Mouse (Mus musculus): ENCODE measurements around the gene Cdon. TPM values are rescaled to one million over a fixed set of nuclear protein-coding genes. Genes with fewer than 3 reads are reported as not detected.

Cdon gene
- polyA plus RNA-seq, 1 experiment from 2014 or later = 35.7 TPM

DNA sequence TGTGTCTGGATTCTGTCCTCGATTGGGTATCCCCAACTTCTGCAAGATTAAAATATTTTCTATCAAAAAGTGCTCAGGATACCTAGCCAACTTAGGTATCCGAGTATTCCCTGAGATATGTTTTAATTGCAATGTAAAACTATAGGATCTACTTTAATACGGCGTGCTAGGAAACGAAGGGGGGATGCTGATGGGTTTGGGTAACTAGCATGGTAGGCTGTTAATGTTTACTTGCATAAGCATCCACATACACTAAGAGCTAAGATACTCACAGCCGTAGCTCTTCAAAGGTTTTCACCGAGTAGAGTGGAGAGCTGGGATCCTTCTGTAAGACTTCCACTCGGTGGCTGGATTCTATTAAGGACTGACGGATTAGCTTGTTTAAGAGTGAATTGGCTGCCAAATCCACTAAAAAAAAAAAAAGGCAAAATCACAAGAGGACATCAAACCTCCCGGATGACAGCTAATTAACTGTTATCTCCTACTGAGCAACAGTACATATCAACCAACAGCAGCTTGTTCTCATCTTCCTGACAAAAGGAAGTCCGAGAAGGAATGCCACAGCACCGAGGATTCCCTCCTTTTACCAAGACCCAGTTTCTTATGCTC lies 135.7 kb downstream of the Cdon start:
- in situ Hi-C loops (cut with MboI; ENCODE audit: low pct_unique_long_range_greater_than_20kb) = no loop called here
- TF ChIP-seq CTCF (IDR thresholded peaks at IDR 0.05) = no peak
- ChIA-PET CTCF (interaction anchor here (1.1 to 1.6 kb wide), 2 partner anchors 11 to 13 kb away, joined by 3 to 4 read pairs; no protein-coding TSS in a partner anchor), POLR2A (interaction anchor here (0.8 kb wide), 1 partner anchor 8 kb away, joined by 4 read pairs; no protein-coding TSS in a partner anchor)
- no peak for ATAC-seq
- no peak for DNase-seq (ENCODE audit: low read depth, low spot score)
- H3K27me3 ChIP-seq = peaks cover 26% of the 10 kb centered on the region

Other genes starting within 250 kb of the Cdon start
- 58.1 TPM for gene Dcps, start 245.1 kb upstream of the Cdon start, polyA plus RNA-seq (2021)
- 100 TPM for gene Srpr, start 221.0 kb upstream of the Cdon start, polyA plus RNA-seq (2021)
- 11.0 TPM for gene Tirap, start 220.8 kb upstream of the Cdon start, polyA plus RNA-seq (2021)
- gene Foxred1, start 210.1 kb upstream of the Cdon start, polyA plus RNA-seq (2021) = 38.8 TPM
- 30.5 TPM for gene Fam118b, start 153.3 kb upstream of the Cdon start, polyA plus RNA-seq (2021)
- gene Rpusd4, start 153.3 kb upstream of the Cdon start, polyA plus RNA-seq (2021) = 25.6 TPM
- not detected for gene Gm1113, start 97.1 kb downstream of the Cdon start, polyA plus RNA-seq (2021)
- gene Ddx25, start 137.4 kb downstream of the Cdon start, polyA plus RNA-seq (2021) = 1.3 TPM
- gene Pus3, start 137.5 kb downstream of the Cdon start, polyA plus RNA-seq (2021) = 15.3 TPM
- gene Pate2, start 149.2 kb downstream of the Cdon start, polyA plus RNA-seq (2021) = 0.28 TPM
- 11.0 TPM for gene Hyls1, start 149.3 kb downstream of the Cdon start, polyA plus RNA-seq (2021)
- not detected for gene Pate4, start 190.8 kb downstream of the Cdon start, polyA plus RNA-seq (2021)
- not detected for gene Pate3, start 227.1 kb downstream of the Cdon start, polyA plus RNA-seq (2021)

Data from Patski (cell line).